Mouse (Mus musculus) embryonic fibroblast, embryonic 13.5 days (primary cell): ENCODE data around the gene Il4ra. TPM values are rescaled to one million over a fixed set of nuclear protein-coding genes. Genes with fewer than 3 reads are reported as not detected.
A peak's percentile ranks its signal among the peaks of the same experiment; 100 is the strongest.

Source experiments
- H3K27ac ChIP-seq: 2 replicates; pipeline ENCODE4 v1.5.1; 2012; ENCODE audit warnings: low read length, control low read depth, inconsistent platforms; ENCODE audit not compliant: insufficient read depth
- H3K4me1 ChIP-seq: 2 replicates; pipeline ENCODE4 v1.6.1; 2011; ENCODE audit warnings: low read length; ENCODE audit not compliant: control insufficient read depth, insufficient read depth
- H3K4me3 ChIP-seq: 2 replicates; pipeline ENCODE4 v1.5.1; 2011; ENCODE audit warnings: mild to moderate bottlenecking, control low read depth, low read length; ENCODE audit not compliant: insufficient read depth
- CTCF ChIP-seq: IDR thresholded peaks from 2 replicates; pipeline ENCODE4 v1.5.1; 2011; ENCODE audit warnings: mild to moderate bottlenecking, control low read depth, low read length, moderate library complexity, borderline replicate concordance; ENCODE audit not compliant: insufficient read depth
- POLR2A ChIP-seq: IDR thresholded peaks from 2 replicates; pipeline ENCODE4 v1.6.1; 2011; ENCODE audit warnings: low read depth, mild to moderate bottlenecking, control low read depth, low read length, moderate library complexity
- polyA plus RNA-seq: library from polyadenylated mRNA; stranded (reverse); fragments of >200 nt; gene quantifications from 2 replicates; pipeline ENCODE4 v1.2.4, GENCODE M21; 2011; ENCODE audit warnings: low read depth; ENCODE audit not compliant: missing spikeins, insufficient read length

Gene Il4ra
- polyA plus RNA-seq, 1 experiment, result 45.7 TPM

DNA sequence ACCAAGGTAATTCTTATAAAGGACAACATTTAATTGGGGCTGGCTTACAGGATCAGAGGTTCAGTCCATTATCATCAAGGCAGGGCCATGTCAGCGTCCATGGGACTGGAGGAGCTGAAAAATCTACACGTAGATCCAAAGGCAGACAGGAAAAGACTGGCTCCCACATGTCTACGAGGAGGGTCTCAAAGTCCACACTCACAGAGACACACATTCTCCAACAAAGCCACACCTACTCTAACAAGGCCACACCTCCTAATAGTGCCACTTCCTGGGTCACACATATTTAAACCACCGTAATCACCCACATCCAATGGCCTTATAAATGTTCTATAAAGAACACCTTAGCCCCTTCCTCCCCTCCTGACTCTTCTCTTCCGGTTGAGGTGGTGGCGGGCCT, 5.2 kb upstream of the Il4ra start:
- Histone ChIP-seq H3K4me3 (no peak overlapping the region), H3K27ac (no peak overlapping the region), H3K4me1 (0 out of 2 replicates have a peak, but pooled peaks cover 7% of the 10 kb centered on the region)
- TF ChIP-seq POLR2A (no peak), CTCF (no peak)

- TF ChIP-seq POLR2A, result no peak
- no peak for TF ChIP-seq CTCF
- H3K4me1 ChIP-seq, result 0 out of 2 replicates have a peak, but pooled peaks cover 7% of the 10 kb centered on the region
- H3K4me3 ChIP-seq, result no peak overlapping the region
- no peak overlapping the region for H3K27ac ChIP-seq
Observed at GRCm38 (mm10) chr7:125549916-125550315, 2.0 kb upstream of the Il4ra start.

GRCm38 (mm10) chr7:125550881-125551381, 989 bp upstream of the Il4ra start:
- peak overlapping the region; percentile 69 for H3K27ac ChIP-seq
- 0 out of 2 replicates have a peak, but pooled peaks cover 7% of the 10 kb centered on the region for H3K4me1 ChIP-seq
- no peak overlapping the region for H3K4me3 ChIP-seq
- TF ChIP-seq POLR2A, result no peak
- TF ChIP-seq CTCF, result no peak

DNA sequence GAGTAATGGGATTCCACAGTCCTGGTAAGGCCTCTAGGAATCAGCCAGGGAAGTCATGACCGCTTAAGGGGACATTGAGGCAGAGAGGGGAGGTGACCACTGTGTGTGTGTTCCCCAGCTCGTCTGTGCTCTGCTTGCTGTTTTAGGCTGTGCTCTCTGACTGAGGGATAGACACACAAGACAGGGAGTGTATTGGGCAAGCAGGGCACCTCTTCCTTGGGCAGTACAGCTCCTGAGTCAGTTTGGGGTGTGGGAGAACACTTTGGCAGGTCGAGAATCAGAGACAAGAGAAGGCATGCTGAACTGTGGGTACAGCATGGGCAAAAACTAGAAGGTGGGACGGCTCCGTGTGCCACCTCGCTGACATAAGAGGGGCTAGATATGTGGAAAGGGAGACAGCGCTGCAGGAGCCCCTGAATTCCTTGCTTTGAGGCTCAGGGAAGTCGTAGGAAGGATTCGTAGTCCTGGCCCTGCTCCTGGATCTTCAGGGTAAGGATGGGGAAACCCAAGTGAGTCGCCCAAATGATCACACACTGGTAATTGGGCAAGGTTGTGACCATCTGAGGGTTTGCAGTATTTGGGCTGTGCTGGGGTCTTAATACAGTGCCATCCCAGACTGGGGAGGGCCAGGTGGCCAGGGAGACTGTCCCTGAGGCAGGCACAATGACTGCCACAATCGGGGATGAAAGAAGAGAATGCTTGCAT, 1.1 kb downstream of the Il4ra start:
- Histone ChIP-seq H3K4me1 (0 out of 2 replicates have a peak, but pooled peaks cover 7% of the 10 kb centered on the region), H3K4me3 (peak overlapping the region; percentile 61), H3K27ac (peak overlapping the region; percentile 9)
- TF ChIP-seq POLR2A (peak; percentile 31; the same call in 1 of the 2 replicates), CTCF (no peak)

DNA sequence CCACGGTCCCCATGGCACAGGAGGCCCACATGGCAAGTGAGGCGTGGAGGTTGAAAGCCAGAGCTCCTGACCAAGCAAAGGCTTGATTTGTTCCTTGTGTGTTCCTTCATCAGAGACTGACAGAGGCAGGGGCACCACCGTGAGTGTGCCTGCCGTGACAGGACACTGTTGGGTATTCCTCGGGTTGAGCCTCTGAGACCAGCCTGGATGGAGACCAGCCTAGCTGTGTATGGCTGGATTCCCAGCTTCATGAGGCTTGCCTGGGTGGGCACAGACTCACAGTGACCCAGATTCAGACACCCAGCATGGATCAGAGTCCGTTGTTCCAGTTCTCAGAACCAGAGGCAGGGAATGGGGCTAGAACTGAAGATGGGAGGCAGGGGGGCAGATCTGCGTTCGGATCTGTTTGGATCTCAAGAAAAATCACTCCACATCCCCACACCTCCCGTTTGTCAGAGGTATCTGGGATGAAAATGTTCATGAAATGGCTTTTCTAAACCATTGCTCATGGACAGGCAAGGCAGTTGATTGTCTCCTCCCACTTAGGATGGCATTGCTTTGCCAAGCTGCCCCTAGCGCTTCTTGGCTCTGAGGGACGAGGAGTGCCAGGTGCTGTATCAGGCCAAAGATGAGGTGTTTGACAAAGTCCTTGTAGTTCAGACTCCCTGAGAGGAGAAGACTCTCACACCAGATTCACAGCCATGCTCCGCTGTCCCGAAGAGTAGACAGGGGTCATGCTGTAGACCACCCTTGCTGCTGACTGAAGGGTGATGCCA, 1.9 kb downstream of the Il4ra start:
- Histone ChIP-seq H3K4me3 (peak overlapping the region; percentile 61), H3K27ac (no peak overlapping the region), H3K4me1 (0 out of 2 replicates have a peak, but pooled peaks cover 7% of the 10 kb centered on the region)
- no peak for TF ChIP-seq POLR2A
- no peak for TF ChIP-seq CTCF

DNA sequence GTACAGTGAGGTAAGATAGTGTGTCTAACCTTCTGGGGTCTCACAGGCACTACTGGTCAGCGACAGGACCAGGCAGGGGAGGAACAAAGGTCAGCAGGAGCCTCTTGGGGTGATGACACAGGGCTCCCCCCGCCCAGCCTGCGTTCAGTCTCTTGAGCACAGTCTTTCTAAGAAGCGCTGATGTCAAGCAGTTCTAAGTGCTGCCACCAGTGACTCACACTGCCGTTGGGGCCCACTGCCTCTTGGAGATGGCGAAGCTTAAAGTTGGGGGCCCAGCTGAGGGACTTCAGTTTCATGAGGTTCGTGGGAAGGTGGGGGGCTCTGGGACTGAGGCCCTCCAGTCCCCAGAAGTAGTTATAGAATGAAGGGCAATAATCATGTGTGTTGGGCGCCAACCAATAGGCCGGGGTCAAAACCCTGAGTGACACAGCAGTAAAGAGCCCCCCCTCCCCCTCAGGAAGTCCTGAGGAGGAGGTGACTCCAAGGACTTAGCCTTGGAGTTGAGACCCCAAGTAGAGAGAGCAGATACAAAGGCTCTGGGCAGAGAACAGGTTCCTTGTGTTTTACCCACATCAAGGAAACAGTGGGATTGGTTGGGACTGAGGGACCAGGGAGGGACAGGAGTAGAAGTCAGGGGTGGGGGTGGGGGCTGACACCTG, 2.7 kb downstream of the Il4ra start:
- TF ChIP-seq POLR2A, result no peak
- no peak for TF ChIP-seq CTCF
- peaks cover 7% of the 10 kb centered on the region; the same call in 1 of the 2 replicates for H3K4me1 ChIP-seq
- no peak overlapping the region for H3K4me3 ChIP-seq
- H3K27ac ChIP-seq, result no peak overlapping the region

DNA sequence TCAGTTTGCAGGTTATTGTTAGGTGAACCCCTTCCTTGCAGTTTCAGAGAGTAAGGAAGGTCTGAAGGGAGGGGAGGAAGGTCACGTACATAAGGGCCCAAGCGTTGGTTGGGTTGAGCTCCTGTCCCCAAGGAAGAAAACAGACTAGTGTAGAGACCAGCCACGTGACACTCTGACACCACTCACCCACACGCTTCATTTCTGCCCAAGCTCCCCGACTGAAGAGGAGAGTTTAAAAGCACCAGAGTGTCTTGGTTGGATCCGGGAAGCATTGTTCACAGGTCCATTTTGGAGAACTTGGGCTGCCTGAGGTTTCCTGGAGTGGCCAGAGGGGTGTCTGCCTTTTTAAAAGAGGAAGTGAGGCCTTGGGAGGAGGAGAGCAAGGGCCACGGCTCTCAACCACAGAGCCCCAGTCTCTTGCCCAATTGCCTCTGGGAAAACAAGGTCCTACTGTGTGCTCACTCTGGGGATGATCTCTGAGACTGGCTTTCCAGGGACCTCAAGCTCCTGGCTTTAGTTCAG, 3.5 kb downstream of the Il4ra start:
- Histone ChIP-seq H3K4me3 (no peak overlapping the region), H3K27ac (no peak overlapping the region), H3K4me1 (peaks cover 8% of the 10 kb centered on the region)
- TF ChIP-seq CTCF, result no peak
- no peak for TF ChIP-seq POLR2A

DNA sequence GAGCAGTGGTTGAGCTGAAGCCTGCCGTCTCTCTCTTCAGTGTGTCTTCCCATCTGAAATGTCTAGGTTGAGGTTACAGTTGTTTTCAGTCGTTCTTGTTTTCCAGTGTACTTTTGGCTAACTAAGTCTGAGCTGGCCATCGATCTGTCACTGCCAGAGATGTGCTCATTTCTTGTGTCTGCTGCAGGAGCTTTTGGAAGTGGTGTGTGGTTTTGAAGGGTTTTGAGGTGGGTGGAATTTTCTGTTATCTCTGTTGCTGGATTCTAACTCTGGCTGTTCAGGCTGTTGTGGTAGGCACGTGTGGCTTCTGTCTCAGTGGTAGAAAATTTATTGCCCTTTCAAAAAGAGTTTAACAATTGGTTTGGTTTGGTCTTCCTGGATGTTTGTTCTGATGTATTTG, 4.2 kb downstream of the Il4ra start:
- TF ChIP-seq POLR2A (no peak), CTCF (no peak)
- H3K4me1 ChIP-seq, result peaks cover 9% of the 10 kb centered on the region
- H3K4me3 ChIP-seq, result no peak overlapping the region
- H3K27ac ChIP-seq, result no peak overlapping the region

- TF ChIP-seq POLR2A, result no peak
- no peak for TF ChIP-seq CTCF
- Histone ChIP-seq H3K4me3 (no peak overlapping the region), H3K27ac (no peak overlapping the region), H3K4me1 (peaks cover 13% of the 10 kb centered on the region)
Observed at GRCm38 (mm10) chr7:125556865-125557264, 4.9 kb downstream of the Il4ra start.
